8 mouse cellular contexts compared by ENCODE assay signal in genomic region chr5:44483426-44484106, GRCm38 (mm10).
A peak's percentile ranks its signal among the peaks of the same experiment; 100 is the strongest.
DNase-seq lines count a peak whose midpoint lies in the region; ATAC-seq and TF ChIP-seq lines count a peak whose summit lies in the region.

No protein-coding gene starts in this region.

- H3K9ac ChIP-seq in heart, postnatal 0 days (replicated peaks; ENCODE audit: low read depth, low read length), result no peak overlapping the region
- no peak overlapping the region for H3K9ac ChIP-seq in embryonic facial prominence, embryonic 14.5 days (ENCODE audit: low read depth, low read length)
- H3K9ac ChIP-seq in stomach, postnatal 0 days (ENCODE audit: low read length), result no peak overlapping the region

- H3K9me3 ChIP-seq in heart, postnatal 0 days (replicated peaks; ENCODE audit: control insufficient read depth, low read length), result no peaks in the 10 kb centered on the region
- H3K9me3 ChIP-seq in embryonic facial prominence, embryonic 14.5 days (ENCODE audit: control insufficient read depth, low read length), result no peaks in the 10 kb centered on the region
- H3K9me3 ChIP-seq in midbrain, embryonic 10.5 days (replicated peaks), result no peaks in the 10 kb centered on the region
- no peaks in the 10 kb centered on the region for H3K9me3 ChIP-seq in stomach, postnatal 0 days (ENCODE audit: control insufficient read depth, low read length)

- H3K4me1 ChIP-seq in heart, postnatal 0 days (ENCODE audit: control insufficient read depth, insufficient read depth), result no peaks in the 10 kb centered on the region
- peaks cover 9% of the 10 kb centered on the region; the same call in 1 of the 2 replicates for H3K4me1 ChIP-seq in embryonic facial prominence, embryonic 14.5 days (ENCODE audit: control insufficient read depth, insufficient read depth, low read length)
- peaks cover 13% of the 10 kb centered on the region; the same call in 1 of the 2 replicates for H3K4me1 ChIP-seq in midbrain, embryonic 10.5 days
- no peaks in the 10 kb centered on the region for H3K4me1 ChIP-seq in stomach, postnatal 0 days (replicated peaks; ENCODE audit: control insufficient read depth, insufficient read depth)

- TF ChIP-seq CTCF in heart, postnatal 0 days (IDR thresholded peaks at IDR 0.05; ENCODE audit: low read depth), result peak; percentile 31; the same call in 1 of the 2 replicates
- TF ChIP-seq CTCF in stomach, postnatal 0 days (IDR thresholded peaks at IDR 0.05; ENCODE audit: low read depth), result peak; percentile 64

- H3K27me3 ChIP-seq in heart, postnatal 0 days (ENCODE audit: control insufficient read depth, insufficient read depth, low read length), result no peaks in the 10 kb centered on the region
- no peaks in the 10 kb centered on the region for H3K27me3 ChIP-seq in embryonic facial prominence, embryonic 14.5 days (replicated peaks; ENCODE audit: control insufficient read depth, insufficient read depth, low read length)
- no peaks in the 10 kb centered on the region for H3K27me3 ChIP-seq in midbrain, embryonic 10.5 days (ENCODE audit: low read depth, poor library complexity, severe bottlenecking)
- H3K27me3 ChIP-seq in stomach, postnatal 0 days (ENCODE audit: control insufficient read depth, insufficient read depth, low read length), result no peaks in the 10 kb centered on the region

- TF ChIP-seq EP300 in heart, postnatal 0 days (IDR thresholded peaks at IDR 0.05; ENCODE audit: low read depth), result no peak
- no peak for TF ChIP-seq EP300 in stomach, postnatal 0 days (optimal IDR thresholded peaks at IDR 0.05)

- ATAC-seq in heart, postnatal 0 days (ENCODE audit: insufficient read depth, low read depth), result no peak
- ATAC-seq in embryonic facial prominence, embryonic 14.5 days (ENCODE audit: low read depth), result peak; percentile 79; the same call in 1 of the 2 replicates
- ATAC-seq in stomach, postnatal 0 days (ENCODE audit: low FRiP score, low TSS enrichment), result no peak
- ATAC-seq in activated CD4-positive, CD25-positive, alpha-beta regulatory T cell, adult 4 months, result no peak

- 63% methylated on average over 11 of the region's 11 CpGs for WGBS in heart, postnatal 0 days
- WGBS in embryonic facial prominence, embryonic 14.5 days, result 61% methylated on average over 11 of the region's 11 CpGs
- WGBS in midbrain, embryonic 10.5 days, result 66% methylated on average over 11 of the region's 11 CpGs
- WGBS in stomach, postnatal 0 days, result 67% methylated on average over 11 of the region's 11 CpGs

- no peak for DNase-seq in heart, postnatal 0 days (ENCODE audit: low spot score)
- no peak for DNase-seq in heart, postnatal 14 days
- peak; percentile 81 for DNase-seq in embryonic facial prominence, embryonic 14.5 days (ENCODE audit: low spot score)
- peak; percentile 36 for DNase-seq in kidney, postnatal 10 days
- DNase-seq in midbrain, embryonic 10.5 days (ENCODE audit: low spot score), result peak; percentile 28
- DNase-seq in stomach, postnatal 0 days (ENCODE audit: low spot score), result no peak
- no peak for DNase-seq in ovary, postnatal 36 days (ENCODE audit: low spot score)

- H3K36me3 ChIP-seq in heart, postnatal 0 days (replicated peaks; ENCODE audit: control insufficient read depth, insufficient read depth, low read length), result no peaks in the 10 kb centered on the region
- H3K36me3 ChIP-seq in embryonic facial prominence, embryonic 14.5 days (ENCODE audit: control insufficient read depth, insufficient read depth, low read length), result no peaks in the 10 kb centered on the region
- no peaks in the 10 kb centered on the region for H3K36me3 ChIP-seq in midbrain, embryonic 10.5 days
- no peaks in the 10 kb centered on the region for H3K36me3 ChIP-seq in stomach, postnatal 0 days (ENCODE audit: control insufficient read depth, insufficient read depth, low read length)

- no peak overlapping the region for H3K4me3 ChIP-seq in heart, postnatal 0 days (ENCODE audit: low read depth, low read length)
- H3K4me3 ChIP-seq in embryonic facial prominence, embryonic 14.5 days (ENCODE audit: low read depth, low read length), result no peak overlapping the region
- H3K4me3 ChIP-seq in midbrain, embryonic 10.5 days, result no peak overlapping the region
- H3K4me3 ChIP-seq in stomach, postnatal 0 days (ENCODE audit: low read depth, low read length), result no peak overlapping the region

- H3K27ac ChIP-seq in heart, postnatal 0 days (ENCODE audit: low read depth), result no peak overlapping the region
- no peak overlapping the region for H3K27ac ChIP-seq in embryonic facial prominence, embryonic 14.5 days (replicated peaks; ENCODE audit: low read depth, low read length)
- H3K27ac ChIP-seq in midbrain, embryonic 10.5 days (replicated peaks), result no peak overlapping the region
- no peak overlapping the region for H3K27ac ChIP-seq in stomach, postnatal 0 days (replicated peaks)

- intact Hi-C loops in heart, postnatal 14 days (cut with DNase I), result loop anchor here (5.0 kb wide), 1 partner anchor 789 kb away; no protein-coding TSS in a partner anchor

- no peak overlapping the region for H3K4me2 ChIP-seq in heart, postnatal 0 days (ENCODE audit: low read depth, low read length)
- no peak overlapping the region for H3K4me2 ChIP-seq in embryonic facial prominence, embryonic 14.5 days (ENCODE audit: low read depth, low read length)
- H3K4me2 ChIP-seq in stomach, postnatal 0 days (replicated peaks; ENCODE audit: low read depth), result no peak overlapping the region

Comparison
In these comparisons a context has a peak if more than half of its experiments do, and no peak if none do; other contexts are left out.
1. DNase-seq: peak in embryonic facial prominence, embryonic 14.5 days (single experiment), kidney, postnatal 10 days (single experiment) and midbrain, embryonic 10.5 days (single experiment); none in heart, postnatal 0 days (single experiment), heart, postnatal 14 days (0 of 2), stomach, postnatal 0 days (single experiment) and ovary, postnatal 36 days (single experiment).